Mouse (Mus musculus) megakaryocyte, embryonic 14.5 days (primary cell): Measurements from ENCODE around the gene Fbn1.

Experiments used
- FLI1 ChIP-seq: IDR thresholded peaks from 2 replicates; pipeline ENCODE4 v1.6.1; 2012; ENCODE audit warnings: low read length, inconsistent platforms, mixed read lengths
- GATA1 ChIP-seq: IDR thresholded peaks from 3 replicates; pipeline ENCODE4 v1.6.1; 2012; ENCODE audit warnings: mixed read lengths, low read length, inconsistent platforms, borderline replicate concordance

- TF ChIP-seq GATA1 = no peak
- no peak for TF ChIP-seq FLI1
These were observed 256.0 kb downstream of the Fbn1 start for GRCm38 (mm10) chr2:125251781-125252180.
